Mouse (Mus musculus) pancreas, adult 10 weeks (tissue): ENCODE results near the gene Tm6sf2. TPM values are rescaled to one million over a fixed set of nuclear protein-coding genes. Genes with fewer than 3 reads are reported as not detected.

Experiments used
- polyA plus RNA-seq: library from polyadenylated mRNA; stranded (reverse); fragments of 350-450 nt; fragmentation: Illumina TruSeq; extraction: RNeasy Lipid Tissue Mini Kit (QIAGEN cat#74804); gene quantifications from one replicate; pipeline ENCODE4 v1.2.3, GENCODE M21; 2015; ENCODE audit warnings: low read depth, low replicate concordance; ENCODE audit not compliant: insufficient read depth

Gene Tm6sf2
- polyA plus RNA-seq, result 10.5 TPM

GRCm38 (mm10) chr8:70072441-70073069 is at the start of gene Tm6sf2:
Gene Tm6sf2 (plus strand): TSS chr8:70072924.

GRCm38 (mm10) chr8:70042583-70043455 is 29.9 kb upstream of the Tm6sf2 start, which contains the start of the genes Mau2 and Sugp1:
Gene Mau2 (minus strand): TSS chr8:70042734.
Gene Sugp1 (plus strand): TSS chr8:70042813.

GRCm38 (mm10) chr8:70083285-70083684 is 10.6 kb downstream of the Tm6sf2 start, which contains the start of gene Hapln4:
Gene Hapln4 (plus strand): TSS chr8:70083457.

GRCm38 (mm10) chr8:70120667-70121066 is 47.9 kb downstream of the Tm6sf2 start, which contains the start of gene Ncan:
Gene Ncan (minus strand): TSS chr8:70120873.

Other genes with a start within 250 kb of the Tm6sf2 start
- 1.4 TPM for gene Pbx4, start 240.4 kb upstream of the Tm6sf2 start, polyA plus RNA-seq
- not detected for gene Cilp2, start 185.2 kb upstream of the Tm6sf2 start, polyA plus RNA-seq
- gene Tssk6, start 170.7 kb upstream of the Tm6sf2 start, polyA plus RNA-seq, result not detected
- gene Ndufa13, start 170.4 kb upstream of the Tm6sf2 start, polyA plus RNA-seq, result 45.3 TPM
- not detected for gene Yjefn3, start 170.2 kb upstream of the Tm6sf2 start, polyA plus RNA-seq
- 7.8 TPM for gene Gatad2a, start 76.5 kb upstream of the Tm6sf2 start, polyA plus RNA-seq
- gene Mau2, start 30.2 kb upstream of the Tm6sf2 start, polyA plus RNA-seq, result 15.9 TPM
- 55.8 TPM for gene Sugp1, start 30.1 kb upstream of the Tm6sf2 start, polyA plus RNA-seq
- 6.6 TPM for gene Hapln4, start 10.5 kb downstream of the Tm6sf2 start, polyA plus RNA-seq
- gene Ncan, start 47.9 kb downstream of the Tm6sf2 start, polyA plus RNA-seq, result not detected
- gene Nr2c2ap, start 58.4 kb downstream of the Tm6sf2 start, polyA plus RNA-seq, result 6.3 TPM
- 5.8 TPM for gene Rfxank, start 66.2 kb downstream of the Tm6sf2 start, polyA plus RNA-seq
- gene Borcs8, start 66.6 kb downstream of the Tm6sf2 start, polyA plus RNA-seq, result 10.1 TPM
- not detected for gene Mef2b, start 66.8 kb downstream of the Tm6sf2 start, polyA plus RNA-seq
- gene Tmem161a, start 99.4 kb downstream of the Tm6sf2 start, polyA plus RNA-seq, result 8.3 TPM
- 6.8 TPM for gene Slc25a42, start 139.4 kb downstream of the Tm6sf2 start, polyA plus RNA-seq
- gene Sugp2, start 161.3 kb downstream of the Tm6sf2 start, polyA plus RNA-seq, result 9.1 TPM
- 5.1 TPM for gene Armc6, start 161.5 kb downstream of the Tm6sf2 start, polyA plus RNA-seq
- 3.4 TPM for gene Homer3, start 209.9 kb downstream of the Tm6sf2 start, polyA plus RNA-seq
- gene Ddx49, start 229.6 kb downstream of the Tm6sf2 start, polyA plus RNA-seq, result 16.1 TPM
- 97.1 TPM for gene Cope, start 229.6 kb downstream of the Tm6sf2 start, polyA plus RNA-seq
- not detected for gene Cers1, start 242.9 kb downstream of the Tm6sf2 start, polyA plus RNA-seq